Mouse (Mus musculus) thymus, adult 2 months (tissue): ENCODE measurements around the gene Adam12.

Experiments
- CTCF ChIP-seq: fragments of 200-500 bp; IDR thresholded peaks from 2 replicates; pipeline ENCODE4 v1.5.1; 2012; ENCODE audit warnings: mild to moderate bottlenecking, control low read depth, low read length, moderate library complexity, borderline replicate concordance; ENCODE audit not compliant: control insufficient read depth, poor library complexity, insufficient read depth; ENCODE audit errors: extremely low read depth
- POLR2A ChIP-seq: fragments of 200-500 bp; IDR thresholded peaks from 2 replicates; pipeline ENCODE4 v1.6.1; 2012; ENCODE audit warnings: mild to moderate bottlenecking, low read length, control low read depth, moderate library complexity; ENCODE audit not compliant: control insufficient read depth, poor library complexity, insufficient read depth; ENCODE audit errors: extremely low read depth

DNA sequence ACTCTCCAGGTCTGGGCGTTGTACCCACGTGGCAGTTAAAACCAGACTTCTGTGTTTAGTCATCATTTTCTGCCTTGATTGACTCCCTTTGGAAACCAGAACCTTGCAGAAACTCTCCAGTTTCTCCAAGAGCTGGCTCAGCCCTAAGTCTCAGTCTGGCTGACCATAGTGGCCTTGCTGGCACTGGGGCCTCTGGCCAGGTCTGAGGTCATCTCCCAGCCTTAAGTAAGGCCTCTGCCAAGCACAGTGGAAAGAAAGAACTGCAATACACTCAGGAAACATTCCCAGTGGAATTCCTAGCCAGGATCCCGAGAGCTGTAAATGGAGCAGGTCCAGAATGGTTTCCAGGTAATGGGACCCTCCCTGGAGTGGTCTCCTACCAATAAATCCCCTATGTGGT lies 303.0 kb downstream of the Adam12 start:
- TF ChIP-seq CTCF (no peak), POLR2A (no peak)
